Mouse (Mus musculus): ENCODE data around the gene Btbd11.

Gene Btbd11

DNA sequence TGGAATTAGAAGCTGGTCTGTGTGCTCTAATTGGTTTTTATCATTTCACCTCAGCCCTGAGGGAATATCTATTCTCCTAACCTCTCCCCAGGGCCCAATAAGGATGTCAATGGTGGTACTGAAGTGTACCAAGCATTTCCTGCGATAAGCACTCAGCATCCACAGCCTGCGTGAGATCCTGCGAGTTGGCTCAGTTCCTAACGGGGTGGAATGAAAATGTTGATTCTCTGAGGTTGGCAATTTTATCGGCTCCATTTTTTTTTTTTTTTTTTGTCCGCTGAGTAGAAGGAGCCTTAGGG is 131.4 kb downstream of the Btbd11 start:
- in situ Hi-C loops (cut with MboI, MseI): no loop called here

DNA sequence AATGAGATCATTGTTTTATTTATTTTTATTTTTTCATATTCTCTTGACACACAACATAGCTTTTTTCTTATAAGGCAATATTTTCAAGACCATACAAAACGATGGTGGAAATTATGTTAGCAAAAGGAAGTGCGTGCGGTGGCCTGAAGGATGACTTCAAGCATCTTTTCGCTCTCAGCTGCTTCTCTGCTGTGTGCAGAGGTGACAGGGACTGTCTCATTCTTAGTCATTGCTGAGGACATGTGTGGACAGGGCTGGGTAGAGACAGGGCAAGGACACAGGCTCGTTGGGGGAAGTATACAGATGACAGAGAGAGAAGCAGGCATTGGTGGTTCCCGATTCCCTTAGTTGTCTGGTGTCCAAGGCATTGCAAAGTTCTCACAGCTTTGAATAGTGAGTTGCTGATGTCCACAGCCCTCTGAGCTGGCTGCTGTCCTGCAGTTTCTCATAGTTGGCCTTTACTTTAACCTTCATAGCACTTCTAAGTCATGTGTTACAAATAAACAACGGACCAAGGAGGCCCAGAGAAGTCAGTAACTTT is 135.7 kb downstream of the Btbd11 start:
- in situ Hi-C loops (cut with MboI, MseI): no loop called here

DNA sequence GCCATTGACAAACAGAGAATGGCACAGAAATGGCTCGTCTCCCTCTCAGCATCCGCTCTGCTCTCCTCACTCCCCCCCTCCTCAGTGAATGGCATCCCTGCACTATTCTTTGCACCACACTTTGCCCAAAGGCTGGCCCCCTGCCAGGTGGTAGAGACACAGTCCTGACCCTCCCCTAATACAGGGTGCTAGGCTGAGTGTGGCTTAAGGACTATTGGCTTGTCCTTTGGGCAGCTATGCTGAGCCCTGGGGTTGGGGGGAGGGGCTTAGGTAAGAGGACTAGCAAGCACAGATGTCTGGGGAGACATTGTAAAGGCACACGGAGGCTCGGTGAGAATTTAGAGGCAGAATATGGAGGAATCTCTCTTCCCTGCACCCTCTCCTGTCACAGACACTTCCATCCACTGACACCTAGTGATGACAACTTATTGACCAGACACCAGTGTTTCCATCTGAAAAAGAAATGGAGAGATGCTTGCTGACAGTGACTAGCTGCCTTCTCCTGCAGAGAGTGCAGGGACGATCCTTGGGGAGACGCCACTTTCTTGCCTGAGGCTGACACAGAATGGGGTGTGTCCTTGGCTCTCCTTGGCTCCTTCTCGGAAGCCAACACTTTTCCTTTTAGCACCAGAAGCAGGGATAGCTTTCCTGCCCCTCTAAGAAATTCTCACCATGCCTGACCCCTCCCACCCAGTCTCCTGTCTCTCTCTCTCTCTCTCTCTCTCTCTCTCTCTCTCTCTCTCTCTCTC is 138.8 kb downstream of the Btbd11 start:
- in situ Hi-C loops (cut with MboI, MseI): no loop called here

DNA sequence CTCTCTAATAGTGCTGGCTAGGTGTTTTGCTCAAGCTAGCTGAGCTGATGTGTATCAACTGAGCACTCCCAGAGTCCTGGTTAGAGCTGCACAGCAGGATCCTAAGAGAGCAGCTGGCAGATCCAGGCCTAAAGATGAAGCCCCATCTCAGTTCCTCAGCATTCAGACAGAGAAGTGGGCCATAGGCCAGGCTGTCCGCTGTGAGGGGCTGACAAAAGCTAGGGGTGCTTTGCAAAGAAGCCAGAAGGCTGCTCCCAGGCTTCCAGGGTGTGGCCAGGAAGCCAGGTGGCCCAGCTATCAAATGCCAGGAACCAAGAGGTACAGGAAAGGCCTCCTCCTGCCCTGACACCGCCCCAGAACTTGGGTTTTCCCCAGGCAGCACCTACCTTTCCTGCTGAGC is 140.0 kb downstream of the Btbd11 start:
- in situ Hi-C loops (cut with MboI, MseI): no loop called here

DNA sequence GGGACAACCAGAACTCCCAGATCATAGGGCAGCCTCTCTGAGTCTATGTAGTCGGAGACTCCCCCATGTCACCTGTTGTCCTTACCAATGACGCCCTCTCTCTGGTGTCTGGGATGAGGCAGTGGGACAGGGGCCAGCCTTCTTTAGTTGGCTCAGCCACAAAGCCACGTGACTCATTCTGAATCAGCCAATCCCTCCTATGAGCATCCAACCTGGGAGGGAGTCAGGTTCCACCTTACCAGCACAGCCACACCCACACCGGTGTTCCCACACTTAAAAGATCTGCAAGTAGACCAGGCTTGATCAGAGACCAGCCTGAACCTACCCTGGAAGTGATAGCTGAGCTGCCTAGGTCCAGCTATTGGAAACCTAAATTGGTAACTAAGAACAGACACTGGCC is 141.1 kb downstream of the Btbd11 start:
- in situ Hi-C loops (cut with MboI, MseI): no loop called here

DNA sequence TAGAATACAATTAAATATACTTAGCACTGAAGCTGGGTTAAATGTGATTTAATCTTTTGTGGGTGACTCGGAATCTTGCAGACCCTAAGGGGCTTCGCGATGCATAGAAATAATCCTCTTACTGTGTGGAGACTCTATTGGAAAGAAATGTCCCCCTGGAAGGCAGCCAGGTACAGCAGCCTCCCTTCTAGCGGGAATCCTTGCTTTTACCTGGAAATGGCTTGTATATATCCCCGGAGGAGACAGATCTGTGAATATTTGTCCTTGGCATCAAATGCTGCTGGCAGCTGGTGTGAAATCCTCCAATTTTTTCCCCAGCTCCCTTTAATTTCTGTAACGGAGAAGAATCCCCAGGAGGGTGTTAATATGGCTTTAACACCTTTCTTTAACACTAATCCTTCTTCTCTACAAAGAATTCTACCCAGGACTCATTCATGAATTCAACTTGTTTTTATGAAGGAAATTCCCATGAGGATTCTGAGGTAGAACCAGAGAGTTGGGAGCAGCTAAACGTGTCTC is 146.6 kb downstream of the Btbd11 start:
- in situ Hi-C loops (cut with MboI, MseI): no loop called here

DNA sequence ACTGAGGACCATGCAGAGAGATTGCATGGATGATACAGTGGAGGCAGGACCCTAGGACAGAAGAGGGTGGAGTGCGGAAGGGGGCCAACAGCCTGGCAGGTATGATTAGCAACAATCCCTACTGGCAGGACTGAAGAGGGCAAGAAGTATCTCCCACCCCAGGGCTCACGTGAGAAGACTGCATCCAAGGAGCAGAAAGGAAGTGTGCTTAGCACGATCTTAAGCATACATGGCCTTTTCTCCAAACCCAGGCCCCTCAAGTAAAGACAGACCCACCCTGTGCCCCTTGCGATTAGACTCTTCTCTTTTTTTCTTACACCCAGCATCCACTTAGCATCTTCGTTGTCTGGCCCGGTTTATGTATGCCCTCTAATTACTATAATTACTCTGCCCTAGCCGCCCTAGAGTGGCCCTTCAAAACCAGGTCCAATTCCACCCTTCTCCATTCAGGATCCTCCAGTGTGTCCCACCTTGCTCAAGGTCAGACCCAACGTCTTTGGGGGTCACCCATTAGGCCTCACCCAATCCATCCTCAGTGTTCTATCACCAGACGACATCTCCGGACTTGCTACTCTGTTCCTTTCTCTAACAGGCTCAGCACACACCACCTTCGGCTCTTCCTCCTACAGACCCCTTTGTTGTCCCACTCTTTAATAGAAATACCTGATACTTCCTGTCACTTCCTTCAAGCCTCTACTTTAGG is 151.6 kb downstream of the Btbd11 start:
- in situ Hi-C loops (cut with MboI, MseI): no loop called here

DNA sequence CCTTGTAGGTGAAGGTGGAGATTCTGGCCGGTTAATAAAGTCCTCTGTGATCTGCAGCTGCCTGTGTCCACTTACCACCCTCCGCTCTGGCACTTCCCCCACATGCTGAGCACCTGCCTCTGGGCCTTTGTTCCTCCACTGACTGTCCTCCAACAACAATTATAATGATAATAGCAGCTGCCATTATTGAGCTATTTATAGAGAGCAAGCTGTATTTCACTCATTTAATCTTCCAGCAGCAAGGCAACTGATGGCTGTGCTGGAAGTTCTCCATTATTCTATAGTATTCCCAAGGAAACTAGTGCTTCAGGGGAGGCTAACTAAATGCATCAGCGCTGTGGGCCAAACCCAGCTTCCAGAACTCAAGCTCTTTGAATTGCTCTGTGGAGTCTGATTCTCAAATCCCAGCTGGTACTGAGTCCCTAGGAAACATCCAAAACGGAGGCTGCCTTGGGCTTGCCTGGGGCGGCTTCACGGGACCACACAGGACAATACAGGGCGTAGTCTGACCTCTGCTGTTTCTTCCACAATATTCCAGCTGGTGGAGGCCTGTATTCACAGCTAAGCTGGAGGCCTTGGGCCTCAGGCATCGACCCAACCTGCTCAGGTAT is 153.0 kb downstream of the Btbd11 start:
- in situ Hi-C loops (cut with MboI, MseI): no loop called here

DNA sequence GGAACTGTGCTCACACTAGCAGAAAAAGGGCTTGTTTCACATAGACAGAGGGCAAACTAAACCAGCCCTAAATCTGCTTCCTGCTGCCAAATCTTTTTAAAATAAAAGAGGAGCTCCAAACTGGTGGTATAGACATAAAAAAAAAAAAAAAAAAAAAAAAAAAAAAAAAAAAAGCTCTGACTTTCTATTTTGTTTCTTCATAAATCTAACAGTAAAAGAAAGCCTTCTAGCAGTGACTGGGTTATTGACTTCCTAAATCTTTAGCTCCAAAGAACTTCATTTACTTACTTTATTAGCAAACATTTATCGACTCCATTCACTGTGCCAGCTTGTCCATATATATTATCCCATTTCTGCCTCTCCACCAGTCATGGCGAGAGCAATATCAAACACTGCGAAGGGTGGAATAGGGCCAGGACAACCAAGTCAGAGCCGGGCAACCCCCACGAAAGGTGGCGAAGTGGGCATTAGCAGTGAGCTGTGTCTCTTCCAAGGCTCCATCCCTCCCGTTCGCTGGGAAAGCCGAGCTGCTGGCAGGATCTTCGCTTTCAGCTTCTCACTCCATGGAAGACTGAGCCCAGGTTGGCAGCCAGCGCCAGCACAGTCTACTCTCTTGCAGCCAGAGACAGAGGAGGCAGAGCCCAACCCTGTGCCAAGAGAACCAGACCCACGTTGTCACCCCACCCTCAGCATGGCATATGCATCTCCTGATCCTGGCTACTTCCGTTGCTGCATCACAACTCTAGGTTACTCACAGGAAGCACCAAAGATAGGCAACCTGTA is 153.9 kb downstream of the Btbd11 start:
- in situ Hi-C loops (cut with MboI, MseI): no loop called here

DNA sequence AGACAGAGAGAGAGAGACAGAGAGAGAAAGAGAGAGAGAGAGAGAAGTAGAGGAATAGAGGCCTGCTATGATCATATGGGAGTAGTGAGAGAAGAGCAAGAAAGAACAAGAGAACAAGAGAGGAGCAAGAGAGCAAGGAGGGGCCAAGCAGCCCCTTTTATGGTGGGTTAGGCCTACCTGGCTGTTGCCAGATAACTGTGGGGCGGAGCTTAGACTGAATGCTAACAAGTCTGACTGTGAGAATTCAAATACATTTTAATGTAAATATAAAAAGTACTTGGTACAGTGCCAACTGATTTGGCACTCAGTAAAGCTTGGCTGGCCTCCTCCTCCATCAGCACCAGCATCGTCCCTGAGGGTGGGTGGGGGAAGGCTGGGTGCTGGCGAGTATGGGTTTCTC is 154.9 kb downstream of the Btbd11 start:
- in situ Hi-C loops (cut with MboI, MseI): no loop called here

DNA sequence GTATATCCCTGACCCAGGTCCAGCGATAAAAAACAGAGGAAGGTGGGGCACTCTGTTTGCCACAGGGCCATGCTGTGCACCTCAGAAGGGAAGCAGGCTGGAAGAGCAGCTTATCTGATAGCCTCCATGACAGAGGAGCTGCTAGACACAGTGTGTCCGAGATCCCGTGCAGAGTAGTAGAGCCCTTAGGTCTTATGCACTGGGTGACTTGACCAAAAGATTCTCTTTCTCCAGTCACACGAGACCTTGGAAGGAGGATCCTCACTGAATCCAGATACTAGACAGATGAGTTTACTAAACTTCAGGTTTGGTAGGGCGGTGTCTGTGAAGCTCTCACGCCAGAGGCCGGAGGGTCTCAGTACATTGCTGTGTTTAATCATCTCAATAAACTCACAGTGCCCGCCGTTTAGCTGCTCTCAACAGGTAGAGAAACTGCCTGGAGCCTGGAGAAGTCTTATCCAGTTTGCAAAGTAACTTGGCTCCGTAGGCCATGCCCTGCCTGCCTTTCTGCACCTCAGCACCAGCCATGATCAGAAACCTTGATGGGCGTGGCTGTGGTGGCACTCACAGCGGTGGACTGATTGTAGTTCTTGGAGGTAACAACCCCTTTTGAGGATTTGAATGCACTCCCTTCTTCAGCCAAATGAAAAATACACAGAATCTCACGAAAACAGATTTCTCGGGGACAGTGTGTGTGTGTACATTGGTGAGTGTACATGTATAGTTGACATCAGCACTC is 155.4 kb downstream of the Btbd11 start:
- in situ Hi-C loops (cut with MboI, MseI): no loop called here

DNA sequence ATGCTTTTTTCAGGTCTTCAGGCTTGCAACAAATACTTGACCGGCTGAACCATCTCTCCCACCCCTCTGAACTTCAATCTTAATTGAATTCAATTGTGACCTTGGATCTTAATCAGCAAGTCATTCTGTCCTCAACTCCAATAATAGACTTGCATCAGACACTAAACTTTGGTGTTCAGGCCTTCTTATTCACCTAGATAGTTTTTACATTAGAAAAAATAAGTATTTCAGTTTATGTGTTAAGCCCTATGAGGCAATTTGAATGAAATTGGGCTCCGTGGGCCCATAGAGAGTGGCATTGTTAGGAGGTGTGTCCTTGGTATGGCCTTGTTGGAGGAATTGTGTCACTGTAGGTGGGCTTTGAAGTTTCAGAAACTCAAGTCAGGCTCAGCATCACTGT is 156.7 kb downstream of the Btbd11 start:
- in situ Hi-C loops (cut with MboI, MseI): no loop called here

DNA sequence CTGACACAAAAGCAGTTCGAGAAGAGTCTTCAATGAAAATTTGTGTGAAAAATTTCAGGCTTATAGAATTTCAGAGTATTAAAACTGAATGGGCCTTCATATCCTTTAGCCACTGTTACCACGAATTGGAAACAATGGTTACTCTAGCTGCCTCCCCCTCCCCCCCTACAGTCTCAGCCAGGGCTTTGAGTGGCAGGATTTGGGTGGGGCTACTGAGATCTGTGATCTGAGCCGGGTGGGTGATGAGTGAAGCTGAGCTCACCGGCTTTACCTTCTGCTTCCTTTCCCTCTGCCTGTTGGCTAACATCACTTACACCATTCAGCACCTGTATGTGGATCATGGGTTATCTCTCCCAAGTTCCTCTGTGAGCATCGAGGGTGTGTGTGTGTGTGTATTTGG is 158.4 kb downstream of the Btbd11 start:
- in situ Hi-C loops (cut with MboI, MseI): no loop called here

DNA sequence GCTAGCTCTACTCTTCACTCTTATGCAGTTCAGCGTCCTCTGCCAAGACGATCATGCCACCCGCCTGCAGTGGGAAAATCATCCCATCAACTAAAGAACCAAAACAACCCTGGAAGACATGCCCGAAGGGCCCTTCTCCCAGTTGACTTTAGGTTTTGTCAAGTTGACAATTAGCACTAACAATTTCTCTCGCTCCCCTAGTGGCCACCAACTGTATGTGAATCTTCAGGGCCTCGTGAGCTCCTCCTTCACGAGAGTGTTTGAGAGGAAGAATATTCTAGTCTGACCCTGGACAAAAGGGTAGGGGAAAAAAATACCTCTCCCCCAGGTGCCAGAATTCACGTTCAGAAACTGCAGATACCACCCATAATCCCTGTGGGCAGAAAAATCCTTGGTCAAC is 168.6 kb downstream of the Btbd11 start:
- in situ Hi-C loops (cut with MboI, MseI): no loop called here

DNA sequence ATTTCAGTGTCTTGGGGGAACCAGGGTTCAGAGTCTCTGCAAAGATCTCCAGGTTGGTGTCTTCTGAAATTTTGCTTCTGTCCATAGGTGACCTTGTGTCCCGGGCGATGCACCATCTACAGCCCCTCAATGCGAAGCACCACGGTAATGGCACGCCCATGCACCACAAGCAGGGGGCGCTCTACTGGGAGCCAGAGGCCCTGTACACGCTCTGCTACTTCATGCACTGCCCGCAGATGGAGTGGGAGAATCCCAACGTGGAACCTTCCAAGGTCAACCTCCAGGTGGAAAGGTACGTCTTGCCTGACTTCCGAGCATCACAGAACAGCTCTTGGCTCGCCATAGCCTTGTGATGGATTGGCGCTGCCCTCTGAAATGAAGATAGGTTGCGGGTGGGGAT is 174.8 kb downstream of the Btbd11 start:
- in situ Hi-C loops (cut with MboI, MseI): no loop called here

DNA sequence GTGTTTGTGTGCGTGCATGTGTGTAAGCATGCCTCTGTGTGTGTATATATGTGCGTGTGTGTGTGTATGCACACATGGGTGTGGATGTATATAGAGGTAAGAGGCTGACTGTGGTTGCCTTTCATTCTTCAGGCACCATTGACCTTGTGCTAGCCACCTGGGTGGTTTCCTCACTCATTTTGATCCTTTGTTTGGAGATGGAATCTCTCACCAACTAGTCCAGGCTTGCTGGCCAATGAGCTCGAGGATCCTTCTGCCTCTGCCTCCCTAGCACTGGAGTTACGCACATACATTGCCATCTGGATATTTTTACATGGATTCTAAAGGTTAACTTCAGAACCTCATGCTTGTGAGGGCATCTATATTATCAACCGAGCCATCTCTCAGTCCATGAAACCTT is 184.8 kb downstream of the Btbd11 start:
- in situ Hi-C loops (cut with MboI, MseI): no loop called here

DNA sequence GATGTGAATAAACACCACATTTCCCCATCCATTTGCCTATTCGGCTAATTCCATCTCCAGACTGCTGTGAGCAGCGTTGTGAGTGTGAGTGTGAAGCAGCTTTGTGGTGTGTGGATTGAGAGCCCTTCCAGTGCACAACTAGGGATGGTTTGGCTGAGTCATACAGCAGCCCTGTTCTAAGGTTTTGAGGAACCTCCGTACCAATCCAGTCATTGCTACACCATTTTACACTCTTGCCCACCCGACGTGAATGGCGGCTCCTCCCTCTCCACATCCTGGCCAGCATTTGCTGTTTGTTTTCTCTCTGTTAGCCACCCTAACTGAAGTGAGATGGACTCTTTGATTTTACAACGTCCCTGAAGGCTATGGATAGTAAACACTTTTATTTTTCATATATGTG is 186.0 kb downstream of the Btbd11 start:
- in situ Hi-C loops (cut with MboI, MseI): no loop called here

DNA sequence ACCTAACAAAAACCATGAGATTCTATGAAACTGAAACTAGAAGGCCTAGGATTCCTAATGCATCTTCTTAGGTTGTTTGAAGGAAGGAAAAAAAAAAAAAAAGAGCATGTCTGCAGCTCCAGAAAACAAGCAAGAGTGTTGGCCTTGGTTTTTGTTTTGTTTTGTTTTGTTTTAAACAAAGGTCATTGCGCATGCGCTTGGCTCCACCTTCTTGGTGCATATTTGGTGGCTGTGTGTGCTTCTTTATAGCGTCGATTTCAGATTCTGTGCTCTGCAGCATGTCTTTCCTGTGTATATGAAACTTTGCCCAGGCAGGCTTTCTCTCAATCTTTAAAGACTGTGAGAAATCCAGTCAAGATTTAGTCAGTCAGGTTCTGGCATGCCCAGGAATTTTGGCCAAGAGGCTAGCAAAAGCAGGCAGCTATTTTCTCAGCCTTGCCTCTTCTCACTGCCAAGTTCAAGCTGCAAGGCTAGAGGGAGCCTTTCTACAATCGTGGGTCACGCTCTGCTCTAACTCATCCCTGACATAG is 191.3 kb downstream of the Btbd11 start:
- in situ Hi-C loops (cut with MboI, MseI): no loop called here

DNA sequence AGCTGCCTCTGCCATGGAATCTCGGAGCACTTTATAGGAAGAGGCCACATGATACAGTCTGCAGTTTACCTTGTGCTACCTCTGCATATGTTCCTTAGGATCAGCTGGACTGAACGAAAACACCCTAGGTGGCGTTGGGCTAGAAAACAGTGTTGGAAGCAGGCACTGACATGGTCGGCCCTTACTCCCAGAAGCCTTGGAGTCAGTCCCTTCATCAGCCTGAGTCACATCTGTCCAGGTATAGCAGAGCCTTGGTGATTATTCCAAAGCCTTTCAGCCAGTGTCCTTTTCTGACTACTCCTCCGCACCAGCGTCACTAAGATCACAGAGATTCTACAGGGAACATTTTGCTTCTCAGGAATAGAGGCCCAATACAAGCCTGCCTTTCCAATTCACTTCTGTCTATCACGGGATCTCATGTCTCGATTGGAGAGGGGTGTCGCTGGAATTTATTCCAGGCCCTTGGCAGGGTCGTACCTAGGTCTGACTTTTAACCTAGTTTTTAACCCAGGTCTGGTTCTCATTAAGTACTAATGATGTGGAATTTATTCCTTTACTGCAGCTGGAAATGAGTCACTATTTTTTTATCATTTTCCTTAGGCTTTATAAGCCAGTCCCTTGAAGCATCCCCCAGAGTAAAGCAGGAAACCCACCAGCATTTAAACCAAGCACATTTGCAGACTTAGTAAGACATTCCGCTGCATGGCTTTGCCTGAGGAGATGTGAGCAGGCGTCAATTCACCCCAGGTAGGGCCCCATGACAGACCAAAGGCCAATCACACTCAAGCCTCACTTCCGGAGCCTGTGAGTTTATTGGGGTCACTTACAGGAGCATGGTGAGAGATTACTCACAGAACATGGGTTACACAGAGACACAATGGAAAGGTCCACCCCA is 192.2 kb downstream of the Btbd11 start:
- in situ Hi-C loops (cut with MboI, MseI): no loop called here

DNA sequence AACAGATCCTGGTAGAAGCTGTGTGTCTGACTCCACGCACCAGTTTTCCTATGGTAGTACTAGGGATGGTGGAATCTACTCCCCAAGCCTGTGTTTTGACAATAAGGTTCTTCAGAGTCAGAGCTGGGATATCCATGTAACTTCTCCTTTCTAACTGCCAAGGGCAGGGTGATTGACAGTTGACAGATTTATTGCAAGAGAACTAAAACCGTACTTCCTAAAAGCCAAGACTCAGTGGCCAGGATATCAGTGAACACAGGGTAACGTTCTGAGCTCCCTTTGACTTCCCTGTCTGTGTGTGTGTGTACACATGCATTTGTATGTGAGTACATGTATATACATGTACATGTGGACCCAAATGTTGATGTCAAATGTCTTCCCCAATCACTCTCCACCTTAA is 201.1 kb downstream of the Btbd11 start:
- in situ Hi-C loops (cut with MboI, MseI): no loop called here

All from T-helper 2 cell (primary cell).